Mouse (Mus musculus) thymus, adult 18-20 months (tissue): Measurements from ENCODE around the gene Snn.

ENCODE experiments used
- DNase-seq, 2 experiments: peaks; one replicate each; pipeline ENCODE4 v3.0.0; 2022; ENCODE audit warnings: mixed read lengths in 2 of 2

Gene Snn

DNA sequence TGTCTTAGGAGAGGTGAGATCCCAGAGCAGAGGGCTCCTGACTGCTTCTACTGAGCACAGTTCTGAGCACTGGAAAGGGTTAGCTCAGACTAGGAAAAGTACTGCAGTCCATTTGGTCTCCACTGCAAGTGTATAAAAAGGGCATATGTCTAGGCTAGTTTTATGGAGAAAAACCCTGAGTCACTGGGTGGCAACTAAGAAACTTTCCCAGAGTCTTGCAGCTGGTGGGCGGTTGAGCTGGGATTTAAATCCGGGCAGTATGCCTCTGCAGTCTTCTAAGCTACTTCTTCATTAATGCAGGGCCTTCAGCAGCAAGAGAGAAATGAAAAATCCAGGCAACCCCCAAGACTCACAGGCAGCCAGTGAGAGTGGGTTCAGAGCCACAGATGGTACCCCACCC lies 10.5 kb upstream of the Snn start:
- no peak for DNase-seq

DNA sequence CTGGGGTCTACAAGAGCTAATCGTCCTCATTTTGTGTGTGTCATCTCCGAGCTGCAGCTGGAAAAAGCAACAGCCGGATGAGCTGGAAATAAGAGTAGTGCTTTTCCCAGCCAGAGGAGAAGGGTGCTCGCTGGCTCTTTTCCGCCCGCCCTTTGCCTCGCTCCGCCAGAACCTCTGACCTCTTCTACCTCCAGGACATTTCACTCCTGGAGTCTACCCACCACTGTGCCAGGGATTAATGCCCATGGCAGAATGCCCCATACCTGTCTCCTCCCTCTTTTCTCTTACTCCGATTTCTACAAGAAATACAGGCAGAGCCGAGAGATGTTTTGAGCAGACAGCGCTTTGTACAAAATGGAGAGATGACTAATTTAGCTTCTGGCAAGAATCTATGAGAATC lies 9.6 kb upstream of the Snn start:
- no peak for DNase-seq

DNA sequence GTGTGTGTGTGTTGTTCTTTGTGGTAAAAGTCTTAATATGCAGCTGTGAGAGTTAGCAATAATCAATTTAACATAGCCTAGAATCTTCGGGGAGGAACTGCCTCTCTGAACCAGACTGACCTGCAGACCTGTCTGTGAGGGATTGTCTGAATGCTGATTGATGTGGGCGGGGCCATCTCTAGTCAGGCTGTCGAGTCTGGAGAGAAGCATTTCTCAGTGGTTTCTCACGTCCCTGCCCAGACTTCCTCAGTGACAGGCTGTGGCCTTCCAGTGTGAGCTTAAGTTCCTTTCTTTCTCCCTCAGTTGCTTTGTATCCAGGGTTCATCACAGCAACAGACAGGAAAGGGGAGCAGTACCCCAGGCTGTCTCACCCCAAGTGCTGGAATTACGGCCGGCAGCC lies 6.3 kb upstream of the Snn start:
- DNase-seq: no peak

DNA sequence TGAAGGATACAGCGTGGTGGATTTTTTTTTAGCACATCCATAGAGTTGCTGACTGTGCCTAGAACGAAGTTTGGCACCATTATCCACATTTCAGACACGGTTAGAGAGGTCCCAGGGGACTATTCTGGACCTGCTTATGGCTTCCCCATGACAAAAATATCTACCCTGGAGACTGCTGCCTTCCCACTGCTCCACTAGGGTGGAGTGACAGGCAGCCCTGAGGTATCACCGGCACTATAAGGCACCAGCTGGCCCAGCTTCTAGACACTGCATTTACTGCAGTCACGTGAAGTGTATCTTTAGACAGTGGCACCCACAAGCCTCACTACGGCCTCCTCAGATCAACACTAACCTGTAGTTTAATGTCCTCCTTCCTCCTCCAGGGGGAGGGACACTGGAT lies 5.9 kb upstream of the Snn start:
- DNase-seq: no peak

DNA sequence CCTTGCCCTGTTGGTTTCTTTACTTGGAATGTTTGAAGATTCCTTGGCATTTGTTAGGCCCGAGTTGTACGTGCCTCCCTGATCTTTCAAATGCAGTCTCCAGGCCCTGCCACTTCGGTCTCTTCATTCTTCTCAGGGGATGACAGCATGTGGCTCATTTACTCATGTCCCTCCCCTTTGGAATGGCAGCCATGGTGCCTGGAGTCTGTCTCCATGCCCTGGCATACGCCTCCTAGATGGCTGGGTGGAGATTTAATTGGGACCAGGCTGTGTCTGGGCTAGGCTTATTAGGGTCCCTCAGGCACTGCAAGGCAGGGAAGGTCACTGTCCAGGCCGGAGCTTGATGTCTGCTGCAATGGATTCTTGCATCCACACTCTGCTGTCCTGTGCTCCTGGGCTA lies 4.8 kb upstream of the Snn start:
- no peak for DNase-seq

DNA sequence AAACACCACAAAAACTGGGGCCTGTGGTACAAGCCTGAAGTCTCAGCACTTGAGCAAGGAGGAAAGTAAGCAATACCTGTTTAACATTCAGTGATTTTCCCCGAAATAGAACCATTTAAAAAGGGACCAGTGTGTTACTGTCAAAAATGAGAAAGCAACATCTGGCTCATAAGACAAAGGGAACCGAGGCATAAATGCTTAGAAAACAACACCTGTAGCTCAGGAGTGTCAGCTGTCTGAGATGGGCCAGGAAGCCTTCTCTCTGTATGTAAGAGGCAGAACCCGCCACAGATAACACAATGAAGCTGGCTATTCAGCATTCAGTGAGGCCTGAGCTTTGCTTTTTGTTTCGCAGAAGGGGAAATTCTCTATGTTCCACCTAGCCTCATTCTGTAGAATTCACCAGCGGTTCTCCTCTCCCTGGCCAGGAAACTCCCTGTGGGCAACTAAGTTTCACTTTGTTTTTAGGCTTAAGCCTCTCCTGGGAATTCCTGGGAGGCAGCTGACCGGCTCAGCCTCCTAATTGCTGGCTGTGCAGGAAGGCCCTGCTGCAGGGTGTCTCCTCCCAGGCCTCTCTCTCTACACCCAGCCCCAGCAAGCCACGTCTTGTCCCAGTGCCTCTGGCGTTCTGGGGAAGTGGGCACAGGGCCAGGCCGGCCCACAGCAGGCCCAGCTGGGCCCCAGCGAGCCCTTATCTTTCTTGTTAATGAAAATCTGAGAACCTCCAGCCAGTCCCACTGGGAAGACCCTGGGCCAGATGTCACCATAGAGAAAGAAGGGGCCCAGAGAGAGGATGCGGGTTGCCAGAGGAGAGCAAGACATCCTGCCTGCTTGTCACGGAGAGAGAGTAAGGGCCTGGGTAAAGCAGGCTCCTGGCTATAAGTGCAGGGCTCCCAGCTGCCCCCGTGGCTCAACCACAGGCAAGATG lies 2.3 kb downstream of the Snn start:
- DNase-seq: peak in 1 of 2 experiments; percentile 35

DNA sequence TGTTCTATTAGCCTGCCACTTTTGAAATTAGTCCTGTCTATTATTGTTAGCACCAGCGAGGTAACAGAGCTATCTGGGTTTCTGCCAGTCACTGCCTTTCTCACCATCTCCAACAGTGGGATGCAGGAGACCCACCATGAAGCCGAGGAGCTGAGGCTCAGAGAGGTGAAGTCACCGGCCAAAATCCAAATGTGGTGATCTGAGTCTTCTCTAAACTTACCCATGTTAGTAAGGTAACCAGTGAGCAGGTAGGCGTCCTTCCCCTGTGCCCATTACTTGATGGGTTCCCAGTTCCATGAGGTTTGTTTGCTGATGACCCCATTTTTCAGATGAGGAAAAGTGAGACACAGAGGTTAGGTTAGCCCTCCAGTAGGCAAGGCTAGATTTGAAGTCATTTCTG lies 3.6 kb downstream of the Snn start:
- DNase-seq: no peak

DNA sequence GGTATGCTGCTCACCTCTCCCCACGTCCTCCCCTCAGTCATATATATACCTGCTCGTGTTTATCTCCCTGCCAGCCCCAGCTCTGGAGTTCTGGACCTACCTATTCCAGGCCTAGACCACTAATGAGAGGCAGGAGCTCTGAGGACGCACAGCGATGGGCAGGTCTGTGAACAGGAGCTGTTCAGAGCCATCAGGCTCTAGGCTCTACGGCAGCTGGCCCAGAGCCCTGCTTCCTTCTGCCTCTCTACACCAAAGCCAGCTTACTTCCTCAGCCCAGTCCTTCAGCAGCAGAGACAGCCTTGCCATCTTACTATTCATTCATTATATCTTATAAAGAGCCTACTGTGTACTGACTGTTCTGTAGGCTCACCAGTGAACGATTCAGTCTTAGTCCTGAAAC lies 4.0 kb downstream of the Snn start:
- DNase-seq: no peak

DNA sequence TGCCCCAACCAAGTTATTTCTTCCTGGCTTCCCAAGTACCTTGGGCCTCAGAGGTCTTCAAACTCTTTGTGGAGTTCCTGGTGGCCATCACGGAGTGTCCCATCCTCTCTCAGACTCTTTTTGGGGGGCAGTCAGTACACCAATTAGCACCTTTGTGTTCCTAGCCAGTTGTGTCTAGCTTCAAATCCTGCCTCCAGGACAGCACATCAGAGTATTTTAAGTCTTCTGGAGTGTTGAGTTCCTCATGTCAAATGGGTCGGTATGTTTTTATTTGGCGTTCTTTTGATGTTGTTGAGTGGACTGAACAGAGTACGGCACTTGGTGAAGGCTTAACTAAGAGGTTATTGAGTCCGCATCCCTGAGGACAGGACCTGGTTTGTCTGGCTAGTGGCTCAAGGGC lies 4.7 kb downstream of the Snn start:
- no peak for DNase-seq

DNA sequence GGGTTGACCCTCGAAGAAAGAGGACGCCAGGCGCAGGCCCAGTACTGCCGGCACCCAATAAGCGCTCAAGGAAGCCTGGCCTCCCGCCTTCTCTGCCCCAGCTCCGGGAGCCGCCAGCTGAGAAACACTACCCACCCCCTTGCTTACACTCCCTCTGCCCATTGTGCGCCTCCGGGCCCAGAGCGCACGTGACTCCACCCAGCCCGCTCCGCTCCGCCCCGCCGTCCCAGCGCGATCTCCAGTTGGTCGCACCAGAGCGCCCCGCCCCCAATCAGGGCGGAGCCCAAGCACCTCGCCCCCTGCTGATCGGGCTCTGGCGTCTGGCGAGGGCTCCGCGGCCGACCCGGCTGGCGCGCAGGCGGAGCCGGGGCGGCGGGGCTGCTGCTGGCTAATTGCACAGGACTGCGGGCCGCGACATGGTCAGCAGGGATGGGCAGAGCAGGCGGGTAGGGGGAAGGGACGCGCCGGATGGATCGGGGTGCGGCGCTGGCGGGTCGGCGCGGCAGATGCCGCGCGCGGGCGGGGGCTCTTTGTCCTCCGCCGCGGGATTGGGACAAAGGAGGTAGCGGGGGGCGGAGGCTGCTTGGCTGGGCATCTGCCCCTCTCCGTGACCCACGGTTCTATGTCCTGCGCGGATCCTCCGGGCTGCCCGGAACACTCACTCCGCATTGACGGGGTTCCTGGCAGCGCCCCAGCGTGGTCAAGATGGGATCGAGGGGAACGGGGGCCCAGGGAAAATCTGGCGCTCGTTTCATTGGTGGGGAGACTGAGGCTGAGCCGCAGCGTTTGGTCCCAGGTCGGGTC lies 5.5 kb downstream of the Snn start, which contains the start of gene Litaf:
TSS of gene Litaf (minus strand) at position 129 of the 804 bp plus-strand sequence.
- DNase-seq: peak; percentile 97

DNA sequence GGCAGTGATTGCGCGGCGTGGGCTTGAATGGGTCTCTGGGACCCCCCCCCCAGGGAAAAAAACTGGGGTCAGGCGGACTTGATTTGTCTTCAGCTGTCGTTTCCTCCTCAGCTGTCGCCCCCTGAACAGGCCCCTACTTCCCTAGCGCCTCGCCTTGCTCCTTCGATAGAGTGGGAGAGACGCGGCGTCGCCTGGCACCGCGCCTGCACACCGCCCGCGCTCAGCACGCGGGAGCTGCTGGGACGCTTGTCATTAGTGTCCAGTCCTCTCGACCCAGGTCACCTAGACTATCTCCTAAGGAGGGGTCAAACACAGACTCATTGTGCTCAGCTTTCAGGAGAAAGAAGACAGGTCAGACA lies 6.1 kb downstream of the Snn start:
- peak; percentile 37 to 55 for DNase-seq

DNA sequence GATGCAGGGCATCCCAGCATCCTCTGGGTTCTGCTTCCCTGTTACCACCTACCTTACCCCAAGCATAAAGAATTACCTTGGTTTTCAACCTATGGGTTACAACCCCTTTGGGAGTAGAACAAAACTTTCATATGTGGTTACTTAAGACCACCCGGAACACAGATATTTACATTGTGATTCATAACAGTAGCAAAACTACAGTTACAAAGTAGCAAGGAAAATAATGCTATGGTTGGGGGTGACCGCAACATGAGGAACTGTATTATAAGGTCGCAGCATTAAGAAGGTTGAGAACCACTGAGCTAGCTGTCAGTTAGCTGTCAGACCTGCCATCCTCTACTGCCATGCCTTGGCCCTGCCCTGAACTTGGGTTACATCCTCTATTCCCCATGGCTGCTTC lies 7.9 kb downstream of the Snn start:
- DNase-seq: no peak

DNA sequence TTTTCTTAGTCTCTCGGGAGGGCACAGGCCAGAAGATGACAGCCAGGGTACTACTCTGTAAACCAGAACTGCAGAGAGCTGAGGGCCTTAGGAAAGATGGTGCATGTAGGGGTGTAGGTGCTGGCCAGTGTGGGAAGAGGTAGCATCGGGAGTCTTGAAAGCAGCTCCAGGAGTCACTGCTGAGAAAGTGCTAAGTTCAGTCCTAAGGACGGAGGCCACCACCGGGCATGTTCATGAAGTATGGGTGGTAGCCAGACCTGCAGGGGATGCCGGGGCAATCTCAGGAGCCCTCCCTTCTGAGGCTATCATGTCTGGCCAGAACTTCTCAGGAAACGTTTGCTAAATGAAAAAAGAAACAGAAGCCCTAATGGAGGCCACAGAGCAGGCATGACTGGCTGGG lies 8.5 kb downstream of the Snn start:
- no peak for DNase-seq

DNA sequence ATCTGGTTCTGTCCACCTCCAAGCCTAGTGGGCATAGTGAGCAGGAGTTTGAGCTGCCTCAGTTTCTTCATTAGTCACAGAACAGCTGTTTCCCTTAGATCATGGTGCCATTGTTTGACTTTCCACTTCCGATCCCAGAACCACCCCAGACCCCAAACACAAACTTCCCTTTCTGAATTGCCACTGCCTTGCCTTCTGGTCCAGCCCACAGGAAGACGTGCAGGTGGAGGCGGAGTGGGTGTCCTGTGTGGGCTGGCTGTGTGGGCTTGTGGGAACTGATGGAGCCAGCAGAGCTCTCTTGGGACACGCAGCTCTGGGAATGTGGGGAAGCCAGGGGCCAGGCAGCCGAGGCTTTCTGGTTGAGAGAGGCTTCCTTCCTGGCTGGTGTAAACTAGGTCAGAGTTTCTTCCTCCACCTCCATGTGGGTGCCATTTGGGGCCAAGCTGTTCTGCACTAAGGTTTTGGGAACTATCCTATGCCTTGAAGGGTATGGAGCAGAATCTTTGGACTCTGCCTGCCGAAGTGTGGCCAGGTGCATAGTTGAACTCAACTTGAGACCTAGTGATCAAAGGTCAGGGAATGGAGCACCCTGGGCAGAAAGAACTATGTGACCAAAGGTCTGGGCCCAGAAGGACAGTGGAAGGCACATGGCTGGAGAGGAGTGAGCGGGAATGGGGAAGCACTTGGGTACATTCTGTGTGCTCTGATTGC lies 9.1 kb downstream of the Snn start:
- peak in 1 of 2 experiments; percentile 43 for DNase-seq

DNA sequence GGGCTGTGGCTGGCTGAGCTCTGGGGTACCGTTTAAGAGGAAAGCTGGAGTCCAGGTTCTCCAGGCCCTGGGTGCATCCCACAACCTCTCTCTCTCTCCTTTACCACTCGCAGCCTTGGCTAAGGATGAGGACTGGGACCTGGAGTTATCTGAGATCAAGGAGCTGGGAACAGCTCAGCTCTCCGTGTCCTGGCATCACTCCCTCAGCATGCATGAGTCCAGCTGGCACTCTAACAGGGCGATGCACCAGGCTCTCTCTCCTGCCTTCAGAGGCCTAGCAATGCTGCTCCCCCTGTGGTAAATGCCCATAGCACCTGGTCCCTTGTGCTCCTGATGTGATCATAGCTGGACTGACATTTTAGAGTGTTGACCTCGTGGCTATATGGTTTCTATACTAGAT lies 10.4 kb downstream of the Snn start:
- DNase-seq: no peak

DNA sequence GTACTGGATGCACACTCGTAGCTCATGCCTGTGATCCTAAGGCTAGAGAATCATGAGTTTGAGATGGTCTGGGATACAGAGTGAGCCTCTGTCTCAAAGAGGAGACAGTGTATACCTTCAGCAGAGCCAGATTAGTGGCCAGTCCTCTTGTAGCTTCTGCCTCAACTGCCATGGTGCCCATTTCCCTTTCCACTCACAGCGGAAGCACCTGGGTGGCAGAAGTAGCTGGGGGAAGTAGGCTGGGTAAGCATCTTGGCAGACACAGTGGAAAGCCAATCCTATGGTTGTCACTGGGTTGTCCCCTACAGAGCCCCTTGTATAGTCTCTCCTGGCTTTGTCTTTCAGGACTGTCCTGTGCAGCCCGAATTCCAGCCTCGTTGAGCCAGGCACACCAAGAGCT lies 11.1 kb downstream of the Snn start:
- DNase-seq: peak; percentile 54 to 69

DNA sequence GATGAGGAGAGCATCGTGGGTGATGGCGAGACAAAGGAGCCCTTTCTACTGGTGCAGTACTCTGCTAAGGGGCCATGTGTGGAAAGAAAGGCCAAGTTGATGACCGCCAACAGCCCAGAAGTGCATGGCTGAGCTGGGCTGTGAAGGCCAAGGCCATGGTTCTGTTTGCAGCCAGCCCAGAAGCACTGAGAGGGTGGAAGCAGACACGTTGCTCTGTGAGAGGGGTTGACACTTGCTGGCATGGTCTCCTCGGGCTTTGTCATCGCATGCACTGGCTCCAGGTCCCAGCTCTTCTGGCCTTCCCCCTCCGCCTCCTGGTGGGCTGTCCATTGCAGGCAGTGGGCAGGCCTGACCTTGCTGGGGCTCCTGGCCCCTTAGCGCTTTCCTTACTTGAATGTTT lies 11.7 kb downstream of the Snn start:
- DNase-seq: no peak

DNA sequence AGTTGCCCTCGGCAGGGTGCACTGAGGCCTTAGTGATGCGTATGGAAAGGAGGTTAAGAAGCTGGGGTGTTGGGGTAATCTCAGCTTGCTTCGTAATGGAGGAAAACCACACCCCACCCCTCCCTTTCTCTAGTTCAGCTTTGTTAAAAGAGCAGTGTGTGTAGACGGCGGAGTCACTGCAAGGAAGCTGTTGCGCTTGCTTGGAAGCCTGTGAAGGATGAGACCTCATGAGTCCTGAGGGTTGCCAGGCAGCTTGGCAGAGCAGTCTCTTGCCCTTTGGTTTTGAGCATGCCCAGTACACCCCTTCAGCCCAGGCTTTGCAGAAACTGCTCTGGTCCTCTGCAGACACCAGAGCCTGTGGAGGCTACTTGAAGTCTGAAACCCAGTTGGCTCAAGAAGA lies 12.3 kb downstream of the Snn start:
- peak in 1 of 2 experiments; percentile 35 for DNase-seq

DNA sequence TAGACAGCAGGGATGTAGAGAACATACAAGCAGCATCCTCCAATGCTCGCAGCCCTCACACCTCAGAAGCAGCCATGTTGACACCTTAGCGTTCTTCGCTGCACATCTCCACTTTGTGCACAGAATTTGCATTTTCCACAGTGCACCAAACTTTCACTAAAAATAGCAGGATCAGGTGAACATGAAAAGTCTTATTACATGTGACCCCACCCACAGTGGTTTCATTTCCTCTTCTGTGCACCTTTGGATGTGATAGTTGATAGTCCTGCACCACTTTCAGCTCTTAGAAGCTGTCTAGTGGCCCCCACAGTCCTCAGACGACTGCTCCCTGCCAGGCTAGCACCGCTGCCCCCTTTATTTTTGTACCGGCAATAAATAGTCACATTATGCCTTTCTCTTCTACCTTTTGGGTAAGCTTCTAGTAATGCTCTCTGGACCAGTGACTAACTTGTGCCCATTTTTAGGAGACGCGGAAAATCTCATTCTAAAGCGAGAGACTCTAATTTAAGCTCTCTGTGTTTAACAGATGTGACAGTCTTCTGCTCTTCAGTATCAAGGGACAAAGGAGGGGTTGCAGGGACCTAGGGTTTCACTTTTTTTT lies 17.0 kb downstream of the Snn start:
- no peak for DNase-seq

DNA sequence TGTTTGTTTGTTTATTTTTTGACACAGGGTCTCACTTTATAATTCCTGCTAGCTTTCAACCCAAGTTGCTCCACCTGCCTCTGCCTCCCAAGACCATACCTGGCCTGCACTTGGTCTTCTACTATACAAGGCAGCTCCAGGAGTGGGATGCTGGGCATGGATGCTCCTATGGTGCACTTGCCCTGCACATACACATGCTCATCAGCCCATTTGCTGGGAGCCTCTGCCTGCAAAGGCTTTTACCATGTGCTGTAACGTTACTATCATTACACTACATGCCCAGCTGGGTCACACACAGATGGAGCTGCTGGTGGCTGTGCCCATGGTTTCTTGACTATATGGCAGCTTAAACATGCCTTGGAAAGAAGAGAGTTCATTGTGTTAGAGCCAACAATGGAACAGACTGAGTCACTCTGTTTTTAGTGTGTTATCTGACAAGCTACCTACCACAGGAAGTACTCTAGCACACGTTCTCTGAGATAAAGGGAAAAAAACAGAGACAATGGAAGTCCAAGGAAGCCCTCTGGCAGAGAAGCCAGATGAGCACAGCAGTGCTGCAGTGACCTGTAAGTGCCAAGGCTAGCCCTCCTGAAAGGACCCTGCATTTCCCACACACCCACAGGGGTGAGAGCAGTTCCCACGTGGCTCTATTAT lies 17.6 kb downstream of the Snn start:
- DNase-seq: no peak

DNA sequence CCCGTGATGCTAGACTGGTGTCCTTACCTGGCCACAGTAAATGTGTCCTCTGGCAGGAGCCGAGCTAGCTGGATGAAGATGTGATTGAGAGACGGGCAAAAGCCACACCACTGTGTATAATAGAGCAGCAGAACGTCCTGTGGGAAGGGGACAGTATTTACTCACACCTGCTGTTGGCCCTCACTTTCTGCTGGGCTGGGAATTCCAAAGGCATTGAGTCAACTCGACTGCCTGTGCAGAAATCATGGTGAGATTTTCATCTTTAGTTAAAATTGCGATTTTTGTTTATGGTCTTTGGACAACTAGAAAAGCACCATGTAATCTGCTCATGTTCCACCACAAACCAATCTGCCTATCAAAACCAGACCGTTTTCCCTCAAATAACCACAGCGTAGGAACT lies 23.4 kb downstream of the Snn start:
- DNase-seq: no peak

DNA sequence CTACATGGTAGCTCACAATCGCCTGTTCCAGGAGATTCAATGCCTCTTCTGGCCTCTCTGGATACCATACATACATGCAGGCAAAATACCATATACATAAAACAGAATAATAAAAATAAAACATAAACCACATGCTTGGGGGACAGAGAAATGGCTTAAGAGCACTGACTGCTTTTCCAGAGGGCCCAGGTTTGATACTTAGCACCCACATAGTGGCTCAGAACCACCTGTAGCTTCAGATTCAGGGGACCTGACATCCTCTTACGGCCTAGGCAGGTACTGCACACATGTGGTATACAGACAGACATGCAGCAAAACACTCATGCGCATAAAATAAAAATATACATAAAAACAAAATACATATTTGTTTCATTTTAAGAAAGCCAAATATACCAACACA lies 25.6 kb downstream of the Snn start:
- no peak for DNase-seq
